Mouse (Mus musculus) heart, embryonic 11.5 days (tissue): Measurements from ENCODE around the gene Golim4. TPM values are rescaled to one million over a fixed set of nuclear protein-coding genes. Genes with fewer than 3 reads are reported as not detected.

ENCODE experiments used
- ATAC-seq: fragments of 200-750 bp; cut with Nextera tagmentation; replicated peaks from 2 replicates; pipeline ENCODE4 v1.8.0; 2017; ENCODE audit warnings: moderate library complexity; ENCODE audit not compliant: insufficient number of reproducible peaks, low FRiP score, low TSS enrichment
- H3K27ac ChIP-seq: fragments of 300-500 bp; sonication (generic); 2 replicates; pipeline ENCODE4 v1.5.1; 2014; ENCODE audit warnings: mild to moderate bottlenecking, low read depth, low read length
- H3K27me3 ChIP-seq: fragments of 300-500 bp; sonication (generic); 2 replicates; pipeline ENCODE4 v1.6.1; 2014; ENCODE audit warnings: mild to moderate bottlenecking, low read length, mixed read lengths; ENCODE audit not compliant: control insufficient read depth, insufficient read depth
- H3K36me3 ChIP-seq: fragments of 300-500 bp; sonication (generic); 2 replicates; pipeline ENCODE4 v1.6.1; 2014; ENCODE audit warnings: mild to moderate bottlenecking, low read length, moderate library complexity, mixed read lengths; ENCODE audit not compliant: control insufficient read depth, insufficient read depth
- H3K4me1 ChIP-seq: fragments of 300-500 bp; sonication (generic); 2 replicates; pipeline ENCODE4 v1.6.1; 2014; ENCODE audit warnings: low read length; ENCODE audit not compliant: control insufficient read depth, insufficient read depth
- H3K4me2 ChIP-seq: fragments of 300-500 bp; sonication (generic); 2 replicates; pipeline ENCODE4 v1.6.1; 2014; ENCODE audit warnings: mild to moderate bottlenecking, moderate library complexity
- H3K4me3 ChIP-seq: fragments of 300-500 bp; sonication (generic); 2 replicates; pipeline ENCODE4 v1.5.1; 2014; ENCODE audit warnings: low read depth, low read length
- H3K9ac ChIP-seq: fragments of 300-500 bp; sonication (generic); 2 replicates; pipeline ENCODE4 v1.6.1; 2014; ENCODE audit warnings: mild to moderate bottlenecking, low read depth, low read length, moderate library complexity
- H3K9me3 ChIP-seq: fragments of 300-500 bp; sonication (generic); replicated peaks from 2 replicates; pipeline ENCODE4 v1.6.1; 2016; ENCODE audit warnings: low read length; ENCODE audit not compliant: control insufficient read depth
- WGBS: fragments of 180-500 bp; shearing (Covaris S2); extraction: QIAGEN DNeasy Blood & Tissue Kit; methylation state at CpG from one replicate; pipeline ENCODE4 v1.1.7; 2014; ENCODE audit not compliant: insufficient replicate concordance; 5-methylcytosine and 5-hydroxymethylcytosine counted together
- polyA plus RNA-seq: library from polyadenylated mRNA; unstranded; fragments of >200 nt; fragmentation: Nextera tagmentation; extraction: Ambion mirVana; gene quantifications from 2 replicates; pipeline ENCODE4 v1.2.1, GENCODE M21; 2014

Gene Golim4
- polyA plus RNA-seq, 1 experiment from 2014 or later = 40.4 TPM

DNA sequence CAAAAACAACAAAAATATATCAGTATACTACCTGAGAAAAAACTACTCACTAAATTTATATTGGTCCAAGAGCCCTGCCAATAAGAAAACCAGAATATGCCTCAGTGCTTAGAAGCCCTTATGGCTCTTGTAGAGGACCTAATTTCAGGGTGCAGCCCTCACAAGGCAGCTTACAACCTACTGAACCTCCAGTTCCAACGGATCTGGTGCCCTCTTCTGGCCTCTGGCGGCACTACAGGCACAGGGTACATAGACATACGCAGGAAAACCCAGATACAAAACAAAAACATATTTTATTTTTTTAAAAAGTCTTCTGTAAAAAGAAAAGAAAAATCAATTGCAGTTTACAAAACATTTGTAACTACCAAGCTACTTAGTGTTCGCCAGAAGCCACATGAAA lies 95.1 kb downstream of the Golim4 start:
- no peaks in the 10 kb centered on the region for H3K36me3 ChIP-seq
- no peaks in the 10 kb centered on the region for H3K9me3 ChIP-seq
- no peaks in the 10 kb centered on the region for H3K27me3 ChIP-seq
- WGBS = 37% methylated on average over 4 of the region's 4 CpGs
- H3K4me1 ChIP-seq = no peaks in the 10 kb centered on the region
- H3K4me2 ChIP-seq = no peak overlapping the region
- no peak overlapping the region for H3K4me3 ChIP-seq
- no peak overlapping the region for H3K27ac ChIP-seq
- ATAC-seq = no peak
- H3K9ac ChIP-seq = no peak overlapping the region

DNA sequence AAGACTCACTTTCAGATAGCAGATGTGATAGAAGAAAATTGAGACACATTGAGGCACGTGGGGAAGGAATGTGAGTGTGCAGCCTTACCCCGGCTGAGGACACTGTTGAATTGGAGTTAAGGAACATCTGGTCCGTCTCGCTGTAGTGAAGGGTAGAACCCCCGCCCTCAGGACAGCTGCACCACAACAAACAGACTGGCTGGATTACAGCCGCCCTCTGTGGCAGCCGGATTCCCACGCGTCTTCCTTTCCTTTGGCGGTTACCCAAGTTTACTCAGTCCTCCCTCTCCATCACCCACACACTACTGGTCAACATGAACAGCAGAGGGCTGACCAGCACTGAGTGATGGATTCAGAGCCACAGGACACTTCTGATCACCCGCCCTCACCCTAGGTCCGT lies 96.0 kb downstream of the Golim4 start:
- ATAC-seq = no peak
- Histone ChIP-seq H3K4me3 (no peak overlapping the region), H3K4me2 (no peak overlapping the region), H3K27me3 (no peaks in the 10 kb centered on the region), H3K4me1 (no peaks in the 10 kb centered on the region), H3K9ac (no peak overlapping the region), H3K27ac (no peak overlapping the region), H3K36me3 (no peaks in the 10 kb centered on the region), H3K9me3 (no peaks in the 10 kb centered on the region)
- 70% methylated on average over 12 of the region's 12 CpGs for WGBS

DNA sequence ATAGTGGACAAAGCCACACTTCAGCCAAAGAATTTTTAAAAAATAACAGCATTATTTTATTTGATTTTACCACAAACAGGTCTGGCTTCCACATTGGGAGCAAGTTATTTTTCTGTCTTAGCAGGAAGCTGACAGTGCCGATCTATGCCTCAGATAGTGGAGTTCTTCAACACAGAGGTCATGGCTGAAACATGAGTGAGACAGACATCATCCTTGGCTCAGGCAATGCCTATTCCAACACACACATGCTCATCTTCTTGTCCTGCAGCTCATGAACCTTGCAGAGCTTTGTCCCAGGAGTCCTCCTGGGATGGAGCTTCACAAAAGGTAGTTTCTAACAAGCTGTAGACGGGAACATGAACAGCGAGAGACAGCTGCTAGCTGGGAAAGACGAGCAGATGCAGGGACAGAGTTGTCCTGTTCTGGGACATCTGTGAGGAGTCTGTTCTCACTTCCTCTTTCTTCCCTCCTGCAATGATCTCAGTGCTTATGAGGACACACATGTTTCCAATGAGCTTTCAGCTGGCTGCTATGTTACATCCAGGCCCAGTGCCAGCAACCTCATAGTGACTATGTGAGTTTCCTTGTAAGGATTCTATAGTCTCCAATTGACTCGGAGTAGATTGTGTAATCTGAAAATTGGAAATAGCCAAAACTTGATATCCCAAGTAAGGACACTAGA lies 121.3 kb downstream of the Golim4 start:
- no peaks in the 10 kb centered on the region for H3K27me3 ChIP-seq
- no peak overlapping the region for H3K4me3 ChIP-seq
- no peaks in the 10 kb centered on the region for H3K9me3 ChIP-seq
- no peak for ATAC-seq
- H3K4me1 ChIP-seq = no peaks in the 10 kb centered on the region
- H3K27ac ChIP-seq = no peak overlapping the region
- no peak overlapping the region for H3K4me2 ChIP-seq
- no peak overlapping the region for H3K9ac ChIP-seq
- no peaks in the 10 kb centered on the region for H3K36me3 ChIP-seq
- 70% methylated on average over 5 of the region's 5 CpGs for WGBS

DNA sequence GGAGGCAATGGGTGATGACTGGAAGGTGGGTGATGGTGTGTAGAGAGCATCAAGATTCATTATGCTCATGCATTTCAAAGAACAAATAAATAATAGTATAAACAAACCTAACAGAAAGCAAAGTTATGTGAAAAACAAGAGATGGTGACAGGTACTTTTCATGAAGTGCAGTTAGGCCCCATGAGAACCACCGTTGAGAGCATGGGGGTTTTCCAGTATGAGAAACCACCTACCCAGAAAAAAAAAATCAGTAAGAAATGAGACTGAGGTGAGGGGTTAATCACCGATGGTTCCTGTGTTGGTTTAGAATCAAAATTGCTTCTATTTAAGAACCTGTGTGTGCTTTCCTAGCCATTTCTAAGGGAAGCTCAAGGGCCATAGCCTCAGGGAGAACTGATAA lies 121.9 kb downstream of the Golim4 start:
- H3K4me1 ChIP-seq = no peaks in the 10 kb centered on the region
- no peak overlapping the region for H3K9ac ChIP-seq
- no peaks in the 10 kb centered on the region for H3K36me3 ChIP-seq
- H3K9me3 ChIP-seq = no peaks in the 10 kb centered on the region
- ATAC-seq = no peak
- H3K27ac ChIP-seq = no peak overlapping the region
- no peak overlapping the region for H3K4me2 ChIP-seq
- H3K27me3 ChIP-seq = no peaks in the 10 kb centered on the region
- WGBS = 86% methylated on average over 2 of the region's 2 CpGs
- H3K4me3 ChIP-seq = no peak overlapping the region

Other genes starting within 250 kb of the Golim4 start
- gene Gm29133, start 208.8 kb downstream of the Golim4 start, polyA plus RNA-seq = not detected in 2 replicates
- not detected in 2 replicates for gene Fstl5, start 117.3 kb upstream of the Golim4 start, polyA plus RNA-seq